Mouse (Mus musculus) MEL (cell line): ENCODE measurements around the gene Plekhg4. TPM values are rescaled to one million over a fixed set of nuclear protein-coding genes. Genes with fewer than 3 reads are reported as not detected.
A peak's percentile ranks its signal among the peaks of the same experiment; 100 is the strongest.

Experiments
- DNase-seq: peaks from one replicate; pipeline ENCODE4 v3.0.0; 2011; ENCODE audit warnings: low read depth, low spot score
- H3K27ac ChIP-seq: 2 replicates; pipeline ENCODE4 v1.5.1; 2012; ENCODE audit warnings: low read depth, mild to moderate bottlenecking, control low read depth, low read length, moderate library complexity; ENCODE audit not compliant: control insufficient read depth
- H3K27me3 ChIP-seq, 2 experiments: fragments of 150-350 bp in 1 of 2; sonication (generic) in 1 of 2; 2 replicates each; pipeline ENCODE4 v1.6.1; 2012; ENCODE audit warnings: low read length in 2 of 2, mild to moderate bottlenecking in 2 of 2, improper control_type of control experiment in 1 of 2, moderate library complexity in 1 of 2; ENCODE audit not compliant: insufficient read depth in 2 of 2, control insufficient read depth in 1 of 2
- H3K36me3 ChIP-seq, 2 experiments: 2 replicates each; pipeline ENCODE4 v1.6.1; 2012 to 2014; ENCODE audit warnings: low read length in 2 of 2, improper control_type of control experiment in 1 of 2, inconsistent platforms in 1 of 2, mild to moderate bottlenecking in 1 of 2; ENCODE audit not compliant: insufficient read depth in 2 of 2, control insufficient read depth in 1 of 2
- H3K4me1 ChIP-seq, 2 experiments: fragments of 150-350 bp in 1 of 2; sonication (generic) in 1 of 2; 2 replicates each; pipeline ENCODE4 v1.6.1; 2012; ENCODE audit warnings: low read length in 2 of 2, improper control_type of control experiment in 1 of 2, mild to moderate bottlenecking in 1 of 2; ENCODE audit not compliant: insufficient read depth in 2 of 2, control insufficient read depth in 1 of 2
- H3K4me3 ChIP-seq, 2 experiments: fragments of 150-350 bp in 1 of 2; sonication (generic) in 1 of 2; 2 replicates each; pipeline ENCODE4 v1.5.1; 2012; ENCODE audit warnings: low read depth in 2 of 2, low read length in 2 of 2, mild to moderate bottlenecking in 2 of 2, moderate library complexity in 2 of 2, control low read depth in 1 of 2, improper control_type of control experiment in 1 of 2; ENCODE audit not compliant: control insufficient read depth in 1 of 2, insufficient read depth in 1 of 2
- H3K79me2 ChIP-seq: 2 replicates; pipeline ENCODE4 v1.6.1; 2012; ENCODE audit warnings: mild to moderate bottlenecking, low read length, moderate library complexity; ENCODE audit not compliant: control insufficient read depth, poor library complexity, insufficient read depth
- H3K9ac ChIP-seq: 2 replicates; pipeline ENCODE4 v1.6.1; 2012; ENCODE audit warnings: low read depth, mild to moderate bottlenecking, control low read depth, low read length, moderate library complexity; ENCODE audit not compliant: control insufficient read depth, poor library complexity, severe bottlenecking
- H3K9me3 ChIP-seq: fragments of 150-350 bp; sonication (generic); replicated peaks from 2 replicates; pipeline ENCODE4 v1.6.1; 2012; ENCODE audit warnings: mild to moderate bottlenecking, low read length, improper control_type of control experiment, moderate library complexity; ENCODE audit not compliant: insufficient read depth
- CHD1 ChIP-seq: IDR thresholded peaks from 2 replicates; pipeline ENCODE4 v1.6.1; 2012; ENCODE audit warnings: low read depth, mild to moderate bottlenecking, inconsistent platforms, low read length, improper control_type of control experiment
- CHD2 ChIP-seq: IDR thresholded peaks from 2 replicates; pipeline ENCODE4 v1.6.1; 2011; ENCODE audit warnings: low read length, improper control_type of control experiment
- E2F4 ChIP-seq: IDR thresholded peaks from 2 replicates; pipeline ENCODE4 v1.6.1; 2011; ENCODE audit warnings: low read depth, low read length, improper control_type of control experiment, borderline replicate concordance
- ELF1 ChIP-seq: IDR thresholded peaks from 2 replicates; pipeline ENCODE4 v1.6.1; 2014; ENCODE audit warnings: low read depth, mild to moderate bottlenecking, inconsistent platforms, low read length, improper control_type of control experiment, moderate library complexity
- GABPA ChIP-seq: IDR thresholded peaks from 2 replicates; pipeline ENCODE4 v1.6.1; 2012; ENCODE audit warnings: low read depth, mild to moderate bottlenecking, inconsistent platforms, low read length, improper control_type of control experiment, moderate library complexity
- HCFC1 ChIP-seq: IDR thresholded peaks from 2 replicates; pipeline ENCODE4 v1.6.1; 2012; ENCODE audit warnings: low read depth, mild to moderate bottlenecking, inconsistent platforms, low read length, improper control_type of control experiment, moderate library complexity
- KAT2A ChIP-seq: conservative IDR thresholded peaks from 2 replicates; pipeline ENCODE4 v1.6.1; 2012; ENCODE audit warnings: low read depth, low read length, improper control_type of control experiment, inconsistent platforms
- MAFK ChIP-seq: IDR thresholded peaks from 2 replicates; pipeline ENCODE4 v1.6.1; 2011; ENCODE audit warnings: low read depth, mild to moderate bottlenecking, low read length, improper control_type of control experiment, borderline replicate concordance
- MAX ChIP-seq: IDR thresholded peaks from 2 replicates; pipeline ENCODE4 v1.6.1; 2011; ENCODE audit warnings: low read length, improper control_type of control experiment
- MAZ ChIP-seq: IDR thresholded peaks from 2 replicates; pipeline ENCODE4 v1.6.1; 2012; ENCODE audit warnings: low read depth, mild to moderate bottlenecking, inconsistent platforms, low read length, improper control_type of control experiment
- MXI1 ChIP-seq: IDR thresholded peaks from 2 replicates; pipeline ENCODE4 v1.6.1; 2011; ENCODE audit warnings: mild to moderate bottlenecking, low read depth, low read length, improper control_type of control experiment
- MYB ChIP-seq: IDR thresholded peaks from 2 replicates; pipeline ENCODE4 v1.6.1; 2011; ENCODE audit warnings: mild to moderate bottlenecking, low read depth, low read length, improper control_type of control experiment
- MYC ChIP-seq: IDR thresholded peaks from 2 replicates; pipeline ENCODE4 v1.6.1; 2011; ENCODE audit warnings: low read depth, mild to moderate bottlenecking, low read length, improper control_type of control experiment, moderate library complexity
- NELFE ChIP-seq: IDR thresholded peaks from 2 replicates; pipeline ENCODE4 v1.6.1; 2011; ENCODE audit warnings: low read depth, low read length, improper control_type of control experiment
- POLR2A ChIP-seq, 2 experiments: IDR thresholded peaks; 2 replicates each; pipeline ENCODE4 v1.6.1; 2011 to 2012; ENCODE audit warnings: low read length in 2 of 2, mild to moderate bottlenecking in 2 of 2, control low read depth in 1 of 2, improper control_type of control experiment in 1 of 2, low read depth in 1 of 2, moderate library complexity in 1 of 2; ENCODE audit not compliant: control insufficient read depth in 1 of 2, insufficient read depth in 1 of 2, poor library complexity in 1 of 2
- POLR2AphosphoS2 ChIP-seq: IDR thresholded peaks from 2 replicates; pipeline ENCODE4 v1.6.1; 2011; ENCODE audit warnings: low read length, improper control_type of control experiment
- RAD21 ChIP-seq: IDR thresholded peaks from 2 replicates; pipeline ENCODE4 v1.6.1; 2011; ENCODE audit warnings: mild to moderate bottlenecking, low read depth, low read length, improper control_type of control experiment
- RCOR1 ChIP-seq: IDR thresholded peaks from 2 replicates; pipeline ENCODE4 v1.6.1; 2012; ENCODE audit warnings: low read depth, mild to moderate bottlenecking, inconsistent platforms, low read length, improper control_type of control experiment
- SIN3A ChIP-seq: IDR thresholded peaks from 2 replicates; pipeline ENCODE4 v1.6.1; 2012; ENCODE audit warnings: low read length, improper control_type of control experiment, inconsistent platforms
- SMC3 ChIP-seq: IDR thresholded peaks from 2 replicates; pipeline ENCODE4 v1.6.1; 2011; ENCODE audit warnings: low read depth, low read length, improper control_type of control experiment
- TBP ChIP-seq: IDR thresholded peaks from 2 replicates; pipeline ENCODE4 v1.8.0; 2011; ENCODE audit warnings: low read depth, low read length, improper control_type of control experiment
- TCF12 ChIP-seq: IDR thresholded peaks from 2 replicates; pipeline ENCODE4 v1.6.1; 2014; ENCODE audit warnings: low read depth, mild to moderate bottlenecking, inconsistent platforms, low read length, improper control_type of control experiment, moderate library complexity
- UBTF ChIP-seq: IDR thresholded peaks from 2 replicates; pipeline ENCODE4 v1.6.1; 2012; ENCODE audit warnings: low read depth, mild to moderate bottlenecking, inconsistent platforms, low read length, improper control_type of control experiment, moderate library complexity, borderline replicate concordance; ENCODE audit not compliant: insufficient read depth
- USF2 ChIP-seq, 2 experiments: IDR thresholded peaks; 2 replicates each; pipeline ENCODE4 v1.6.1; 2011 to 2012; ENCODE audit warnings: improper control_type of control experiment in 2 of 2, low read length in 2 of 2, borderline replicate concordance in 1 of 2, inconsistent platforms in 1 of 2, low read depth in 1 of 2, mild to moderate bottlenecking in 1 of 2; ENCODE audit not compliant: insufficient read depth in 1 of 2
- ZMIZ1 ChIP-seq: IDR thresholded peaks from 2 replicates; pipeline ENCODE4 v1.6.1; 2012; ENCODE audit warnings: low read depth, mild to moderate bottlenecking, inconsistent platforms, low read length, improper control_type of control experiment, moderate library complexity
- ZNF384 ChIP-seq: IDR thresholded peaks from 2 replicates; pipeline ENCODE4 v1.6.1; 2012; ENCODE audit warnings: low read depth, mild to moderate bottlenecking, inconsistent platforms, low read length, improper control_type of control experiment
- polyA plus RNA-seq, 2 experiments: library from polyadenylated mRNA; stranded (reverse) in 1 of 2; unstranded in 1 of 2; fragments of >175 nt in 1 of 2; fragments of >200 nt in 1 of 2; gene quantifications; 2 replicates each; pipeline versions ENCODE4 v1.2.1 to v1.2.4; 2012; ENCODE audit warnings: low replicate concordance in 2 of 2, low read depth in 1 of 2; ENCODE audit not compliant: insufficient read length in 2 of 2, insufficient read depth in 1 of 2, missing spikeins in 1 of 2
- total RNA-seq: library from RNA; depleted of rRNA; stranded (reverse); fragments of 300-350 nt; gene quantifications from 2 replicates; pipeline ENCODE4 v1.2.3, GENCODE M21; 2012

The Plekhg4 gene
- total and polyA plus RNA-seq, 3 experiments: 0.10 TPM; not detected in 2

- TF ChIP-seq USF2 (IDR thresholded peaks at IDR 0.05; ENCODE audit: borderline replicate concordance in 1 of 2, insufficient read depth in 1 of 2, low read depth in 1 of 2, low read length in 2 of 2): no peak
- TF ChIP-seq MAFK: no peak
- no peak for TF ChIP-seq MYB
- TF ChIP-seq TCF12: no peak
- TF ChIP-seq KAT2A: no peak
- no peak for TF ChIP-seq MAZ
- TF ChIP-seq HCFC1: no peak
- no peak for TF ChIP-seq SMC3
- no peak for TF ChIP-seq E2F4
- no peak for TF ChIP-seq ELF1
- TF ChIP-seq MAX: no peak
These were observed 27.8 kb upstream of the Plekhg4 start (continued) for GRCm38 (mm10) chr8:105345061-105345975.

- H3K4me1 ChIP-seq: peaks cover 11 to 41% of the 10 kb centered on the region in 2 experiments
These were observed 26.3 kb upstream of the Plekhg4 start for GRCm38 (mm10) chr8:105346611-105347427.

More at GRCm38 (mm10) chr8:105346611-105347427, 26.3 kb upstream of the Plekhg4 start:
- Histone ChIP-seq H3K4me3 (peak overlapping the region; percentile 86 to 93), H3K9me3 (no peaks in the 10 kb centered on the region), H3K79me2 (peaks cover 4% of the 10 kb centered on the region; the same call in 1 of the 2 replicates), H3K27me3 (peaks cover 5 to 11% of the 10 kb centered on the region in 2 experiments; a peak in 3 of 4 replicates), H3K9ac (peak overlapping the region; percentile 74), H3K36me3 (peaks cover 0 to 25% of the 10 kb centered on the region in 2 experiments; a peak in 2 of 4 replicates), H3K27ac (no peak overlapping the region)
- no peak for DNase-seq
- TF ChIP-seq RCOR1: no peak
- TF ChIP-seq TBP: no peak
- no peak for TF ChIP-seq NELFE
- no peak for TF ChIP-seq POLR2AphosphoS2
- no peak; the same call in 1 of the 2 replicates for TF ChIP-seq SIN3A
- TF ChIP-seq UBTF: no peak
- no peak for TF ChIP-seq CHD1
- no peak for TF ChIP-seq ZMIZ1
- TF ChIP-seq MAFK: no peak
- TF ChIP-seq POLR2A (IDR thresholded peaks at IDR 0.05; ENCODE audit: control insufficient read depth in 1 of 2, insufficient read depth in 1 of 2, low read depth in 1 of 2, low read length in 2 of 2, poor library complexity in 1 of 2): no peak
- TF ChIP-seq CHD2: no peak
- no peak for TF ChIP-seq MXI1
- TF ChIP-seq USF2 (IDR thresholded peaks at IDR 0.05; ENCODE audit: borderline replicate concordance in 1 of 2, insufficient read depth in 1 of 2, low read depth in 1 of 2, low read length in 2 of 2): no peak
- TF ChIP-seq RAD21: no peak
- no peak for TF ChIP-seq SMC3
- no peak for TF ChIP-seq MYC
- no peak for TF ChIP-seq ZNF384
- no peak for TF ChIP-seq GABPA
- no peak for TF ChIP-seq HCFC1
